ENCODE assay signal across 20 mouse cellular contexts in genomic region chr7:34036076-34036815, GRCm38 (mm10). TPM values are rescaled to one million over a fixed set of nuclear protein-coding genes. Genes with fewer than 3 reads are reported as not detected.
"Had no signal": no experiment of that assay in that cellular context is flagged by ENCODE, and none has a peak within 500 bp of the region (broad histone marks: within the 10 kb centered on the region; RNA-seq: fewer than 3 reads in every experiment).

No protein-coding gene starts in this region.

RNA-seq across cellular contexts. Expression of gene Scgb1b27, which starts 15.0 kb away (rescaled TPM):
- polyA plus RNA-seq: gonadal fat pad, adult 2 months; heart, embryonic 11.5 days; heart, embryonic 13.5 days; heart, embryonic 15.5 days; heart, postnatal 0 days; hindbrain, embryonic 11.5 days; hindbrain, embryonic 13.5 days; hindbrain, embryonic 15.5 days; hindbrain, postnatal 0 days; intestine, embryonic 14.5 days; intestine, embryonic 16.5 days; kidney, embryonic 14.5 days; kidney, embryonic 16.5 days; limb, embryonic 10.5 days; limb, embryonic 12.5 days; limb, embryonic 14.5 days; liver, embryonic 11.5 days; liver, embryonic 13.5 days; liver, embryonic 15.5 days; liver, postnatal 0 days had no signal

RNA-seq across cellular contexts. Expression of gene Scgb2b27, which starts 22.5 kb away (rescaled TPM):
- polyA plus RNA-seq: gonadal fat pad, adult 2 months; heart, embryonic 11.5 days; heart, embryonic 13.5 days; heart, embryonic 15.5 days; heart, postnatal 0 days; hindbrain, embryonic 11.5 days; hindbrain, embryonic 13.5 days; hindbrain, embryonic 15.5 days; hindbrain, postnatal 0 days; intestine, embryonic 14.5 days; intestine, embryonic 16.5 days; kidney, embryonic 14.5 days; kidney, embryonic 16.5 days; limb, embryonic 10.5 days; limb, embryonic 12.5 days; limb, embryonic 14.5 days; liver, embryonic 11.5 days; liver, embryonic 13.5 days; liver, embryonic 15.5 days; liver, postnatal 0 days had no signal

RNA-seq across cellular contexts. Expression of gene Scgb1b30, which starts 59.0 kb away (rescaled TPM):
- polyA plus RNA-seq: gonadal fat pad, adult 2 months; heart, embryonic 11.5 days; heart, embryonic 13.5 days; heart, embryonic 15.5 days; heart, postnatal 0 days; hindbrain, embryonic 11.5 days; hindbrain, embryonic 13.5 days; hindbrain, embryonic 15.5 days; hindbrain, postnatal 0 days; intestine, embryonic 14.5 days; intestine, embryonic 16.5 days; kidney, embryonic 14.5 days; kidney, embryonic 16.5 days; limb, embryonic 10.5 days; limb, embryonic 12.5 days; limb, embryonic 14.5 days; liver, embryonic 11.5 days; liver, embryonic 13.5 days; liver, embryonic 15.5 days; liver, postnatal 0 days had no signal
